Mouse (Mus musculus): Measurements from ENCODE around the gene 1700001C19Rik.

DNA sequence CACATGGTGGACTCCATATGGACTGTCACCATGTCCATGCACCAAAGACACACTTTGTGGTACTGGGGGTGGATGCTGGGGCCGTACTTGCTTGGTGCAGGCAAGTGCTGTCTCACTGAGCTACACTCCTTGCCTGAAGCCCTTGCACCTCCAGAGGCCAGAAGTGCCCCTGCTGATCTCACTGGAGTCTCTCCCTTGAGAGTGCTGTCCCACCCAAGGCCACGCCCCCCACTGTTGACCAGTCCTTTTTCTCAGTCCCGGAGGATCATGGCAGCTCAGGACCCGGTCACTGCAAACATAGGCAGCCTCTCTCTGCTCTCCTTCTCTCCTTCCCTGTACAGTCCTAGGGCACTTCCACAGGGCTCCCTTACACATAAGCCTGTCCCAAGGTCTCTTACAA, 37.1 kb upstream of the 1700001C19Rik start:
- no peak for TF ChIP-seq EP300 (IDR thresholded peaks at IDR 0.05; ENCODE audit: insufficient read depth, low read depth, low read length)
- no peak for TF ChIP-seq CTCF (IDR thresholded peaks at IDR 0.05)
- no peak for TF ChIP-seq POLR2A (IDR thresholded peaks at IDR 0.05; ENCODE audit: insufficient read depth, low read depth, low read length)

Measured in heart, adult 2 months (tissue).